Mouse (Mus musculus) heart, postnatal 0 days (tissue): ENCODE measurements around the gene Akna. TPM values are rescaled to one million over a fixed set of nuclear protein-coding genes. Genes with fewer than 3 reads are reported as not detected.

Experiments used
- ATAC-seq: fragments of 200-750 bp; cut with Nextera tagmentation; 2 replicates; pipeline ENCODE4 v1.8.0; 2017; ENCODE audit warnings: low read depth, moderate number of reproducible peaks, moderate library complexity; ENCODE audit not compliant: insufficient read depth
- DNase-seq: peaks from one replicate; pipeline ENCODE4 v3.0.0-alpha.2; 2016; ENCODE audit warnings: low spot score
- H3K27ac ChIP-seq: fragments of 300-500 bp; sonication (generic); 2 replicates; pipeline ENCODE4 v1.5.1; 2014; ENCODE audit warnings: low read depth, mild to moderate bottlenecking
- H3K27me3 ChIP-seq: fragments of 300-500 bp; sonication (generic); 2 replicates; pipeline ENCODE4 v1.6.1; 2014; ENCODE audit warnings: low read length, mixed read lengths; ENCODE audit not compliant: control insufficient read depth, insufficient read depth
- H3K36me3 ChIP-seq: fragments of 300-500 bp; sonication (generic); replicated peaks from 2 replicates; pipeline ENCODE4 v1.6.1; 2014; ENCODE audit warnings: low read length, mixed read lengths; ENCODE audit not compliant: control insufficient read depth, insufficient read depth
- H3K4me1 ChIP-seq: fragments of 300-500 bp; sonication (generic); 2 replicates; pipeline ENCODE4 v1.6.1; 2014; ENCODE audit warnings: antibody characterized with exemption; ENCODE audit not compliant: control insufficient read depth, insufficient read depth
- H3K4me2 ChIP-seq: fragments of 300-500 bp; sonication (generic); 2 replicates; pipeline ENCODE4 v1.6.1; 2014; ENCODE audit warnings: low read depth, mild to moderate bottlenecking, low read length, moderate library complexity
- H3K4me3 ChIP-seq: fragments of 300-500 bp; sonication (generic); 2 replicates; pipeline ENCODE4 v1.5.1; 2014; ENCODE audit warnings: low read depth, low read length
- H3K9ac ChIP-seq: fragments of 300-500 bp; sonication (generic); replicated peaks from 2 replicates; pipeline ENCODE4 v1.6.1; 2014; ENCODE audit warnings: low read depth, low read length, mixed read lengths
- H3K9me3 ChIP-seq: fragments of 300-500 bp; sonication (generic); replicated peaks from 2 replicates; pipeline ENCODE4 v1.6.1; 2016; ENCODE audit warnings: low read length; ENCODE audit not compliant: control insufficient read depth
- CTCF ChIP-seq: IDR thresholded peaks from 2 replicates; pipeline ENCODE4 v1.5.1; 2016; ENCODE audit warnings: antibody characterized with exemption, control low read depth, low read depth
- EP300 ChIP-seq: IDR thresholded peaks from 2 replicates; pipeline ENCODE4 v1.6.1; 2016; ENCODE audit warnings: antibody characterized with exemption, low read depth
- WGBS: fragments of 180-500 bp; shearing (Covaris S2); extraction: QIAGEN DNeasy Blood & Tissue Kit; methylation state at CpG from one replicate; pipeline ENCODE4 v1.1.7; 2014; 5-methylcytosine and 5-hydroxymethylcytosine counted together
- polyA plus RNA-seq: library from polyadenylated mRNA; unstranded; fragments of >200 nt; fragmentation: Nextera tagmentation; extraction: Ambion mirVana; gene quantifications from 2 replicates; pipeline ENCODE4 v1.2.1, GENCODE M21; 2015
- total RNA-seq: library from RNA; depleted of rRNA; stranded (reverse); fragments of >200 nt; gene quantifications from 2 replicates; pipeline ENCODE4 v1.2.3, GENCODE M21; 2014; ENCODE audit warnings: low replicate concordance

Akna gene
- total and polyA plus RNA-seq, 2 experiments from 2014 or later = 1.4 to 5.5 TPM

DNA sequence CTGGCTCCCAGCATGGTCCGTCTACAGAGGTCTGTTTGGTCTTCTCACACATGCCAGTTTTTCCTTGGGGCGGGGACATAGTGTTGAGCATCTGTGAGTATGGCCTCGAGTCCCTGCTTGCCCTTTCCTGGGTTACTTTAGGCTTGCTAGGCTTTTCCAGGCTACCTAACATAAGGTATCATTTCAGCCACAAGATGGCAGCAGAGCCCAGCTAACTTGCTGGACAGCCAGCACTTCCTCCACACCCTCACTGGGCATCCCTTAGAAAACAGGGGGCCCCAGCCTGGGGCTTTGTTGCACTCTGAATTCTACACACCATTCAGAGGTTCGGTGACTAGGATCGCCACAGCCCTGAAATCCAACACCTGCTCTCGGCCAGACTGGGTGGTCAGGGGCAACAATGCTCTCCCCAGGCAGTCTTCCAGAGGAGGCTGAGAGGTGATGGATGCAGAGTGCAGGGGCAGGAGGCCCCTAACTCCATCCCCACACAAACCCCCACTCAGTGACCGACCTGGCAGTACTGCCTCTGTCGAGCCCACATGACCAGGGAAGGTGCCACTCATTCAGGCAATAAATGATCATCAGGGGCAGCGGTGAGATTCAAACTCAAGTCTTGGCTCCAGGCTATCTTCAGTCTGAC is 14.3 kb upstream of the Akna start:
- H3K9ac ChIP-seq = no peak overlapping the region
- no peak overlapping the region for H3K4me3 ChIP-seq
- peaks cover 6% of the 10 kb centered on the region; the same call in 1 of the 2 replicates for H3K27me3 ChIP-seq
- ATAC-seq (peak; percentile 50), DNase-seq (peak; percentile 66)
- TF ChIP-seq CTCF (peak; percentile 83), EP300 (no peak)
- no peaks in the 10 kb centered on the region for H3K4me1 ChIP-seq
- no peak overlapping the region for H3K4me2 ChIP-seq
- WGBS = 19% methylated on average over 9 of the region's 9 CpGs
- no peaks in the 10 kb centered on the region for H3K9me3 ChIP-seq
- no peak overlapping the region for H3K27ac ChIP-seq
- H3K36me3 ChIP-seq = no peaks in the 10 kb centered on the region

DNA sequence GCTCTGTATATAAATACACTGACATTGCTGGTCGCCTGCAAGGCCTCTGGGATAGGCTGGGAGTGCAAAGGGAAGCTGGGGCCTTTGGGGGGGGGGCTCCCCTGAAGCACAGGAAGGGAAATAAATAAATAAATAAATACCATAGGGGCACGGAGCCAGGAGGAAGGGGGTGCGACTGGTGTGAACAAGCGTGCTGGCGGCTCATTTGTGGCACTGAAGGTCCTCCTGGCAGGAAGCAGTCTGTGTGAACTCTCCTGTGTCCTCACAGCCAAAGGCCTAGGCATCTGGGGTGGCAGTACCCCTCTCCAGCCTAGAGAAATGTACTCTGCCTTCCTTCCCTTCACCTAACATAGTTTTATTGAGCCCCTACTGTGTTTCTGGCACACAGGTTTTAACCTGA is 11.8 kb upstream of the Akna start:
- no peak overlapping the region for H3K9ac ChIP-seq
- H3K9me3 ChIP-seq = no peaks in the 10 kb centered on the region
- no peak overlapping the region for H3K4me3 ChIP-seq
- 53% methylated on average over 5 of the region's 5 CpGs for WGBS
- no peak overlapping the region for H3K4me2 ChIP-seq
- no peak for TF ChIP-seq EP300
- TF ChIP-seq CTCF = no peak
- H3K27me3 ChIP-seq = peaks cover 7% of the 10 kb centered on the region; the same call in 1 of the 2 replicates
- no peak for ATAC-seq
- H3K4me1 ChIP-seq = peaks cover 5% of the 10 kb centered on the region; the same call in 1 of the 2 replicates
- no peak overlapping the region for H3K27ac ChIP-seq
- H3K36me3 ChIP-seq = no peaks in the 10 kb centered on the region
- DNase-seq = no peak

DNA sequence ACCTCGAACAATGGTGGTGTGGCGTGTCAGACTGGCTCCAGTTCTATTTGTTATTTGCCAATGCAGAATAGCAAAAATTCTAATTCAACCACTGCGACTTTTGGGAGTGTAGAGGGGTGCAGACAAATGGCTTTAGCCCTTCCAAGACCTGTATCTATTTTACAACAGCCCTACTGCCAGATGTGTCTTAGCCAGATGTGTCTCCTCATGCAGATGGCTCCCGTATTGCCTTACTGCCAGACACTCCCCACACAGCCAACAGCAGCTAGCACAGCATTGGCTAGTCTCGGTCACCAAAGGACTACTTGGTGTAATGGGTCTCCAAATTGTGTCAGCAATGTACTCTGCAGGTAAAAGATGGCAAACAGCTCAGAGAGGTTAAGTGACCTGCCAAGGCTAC is 8.1 kb upstream of the Akna start:
- Histone ChIP-seq H3K4me2 (no peak overlapping the region), H3K36me3 (no peaks in the 10 kb centered on the region), H3K9ac (no peak overlapping the region), H3K4me3 (no peak overlapping the region), H3K27ac (no peak overlapping the region), H3K27me3 (0 out of 2 replicates have a peak, but pooled peaks cover 3% of the 10 kb centered on the region), H3K9me3 (no peaks in the 10 kb centered on the region), H3K4me1 (peaks cover 7% of the 10 kb centered on the region; the same call in 1 of the 2 replicates)
- no peak for DNase-seq
- WGBS = 58% methylated on average over 5 of the region's 5 CpGs
- no peak for ATAC-seq
- TF ChIP-seq EP300 (no peak), CTCF (no peak)

GRCm38 (mm10) chr4:63410583-63410934 is 7.4 kb upstream of the Akna start:
- Histone ChIP-seq H3K4me1 (peaks cover 7% of the 10 kb centered on the region; the same call in 1 of the 2 replicates), H3K9ac (no peak overlapping the region), H3K27me3 (0 out of 2 replicates have a peak, but pooled peaks cover 3% of the 10 kb centered on the region), H3K4me3 (peak overlapping the region; percentile 53), H3K36me3 (no peaks in the 10 kb centered on the region), H3K27ac (no peak overlapping the region), H3K4me2 (peak overlapping the region; percentile 91), H3K9me3 (no peaks in the 10 kb centered on the region)
- 0% methylated on average over 19 of the region's 19 CpGs for WGBS
- DNase-seq (peak; percentile 93), ATAC-seq (peak; percentile 90)
- TF ChIP-seq CTCF (no peak), EP300 (no peak)

DNA sequence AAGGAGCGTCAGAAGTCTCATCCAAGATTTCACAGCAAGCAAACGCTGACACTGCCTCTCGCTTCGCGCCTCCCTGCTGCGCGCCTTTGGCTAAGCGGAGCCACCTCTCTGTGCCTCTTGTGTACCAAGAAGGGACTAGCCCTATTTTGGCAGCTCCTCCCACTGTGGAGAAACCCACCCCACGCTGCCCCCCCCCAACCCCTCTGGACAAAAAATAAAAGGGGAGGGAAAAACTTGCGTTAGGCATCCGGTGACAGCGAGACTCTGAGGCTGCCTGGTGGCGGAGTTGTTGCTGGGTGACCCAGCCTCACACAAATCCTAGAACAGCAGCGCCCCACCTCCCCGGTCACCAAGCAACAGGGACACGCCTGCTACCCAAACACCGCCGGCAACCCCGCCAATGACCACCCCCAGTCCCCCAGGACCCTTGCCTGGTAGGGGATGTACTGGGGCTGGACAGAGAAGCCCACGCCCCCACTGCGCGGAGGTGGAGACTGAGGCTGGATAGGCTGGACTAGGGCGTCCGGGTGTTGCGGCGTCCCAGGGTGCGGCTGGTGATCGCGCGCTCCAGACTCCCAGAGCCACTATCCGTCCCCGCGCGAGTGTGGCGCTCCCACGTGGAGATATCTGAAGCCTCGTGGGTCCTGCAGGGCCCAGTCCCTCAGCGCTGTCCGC is 6.9 kb upstream of the Akna start:
- Histone ChIP-seq H3K4me1 (peaks cover 9% of the 10 kb centered on the region; the same call in 1 of the 2 replicates), H3K4me3 (peak overlapping the region; percentile 53), H3K4me2 (peak overlapping the region; percentile 91), H3K36me3 (no peaks in the 10 kb centered on the region), H3K27me3 (0 out of 2 replicates have a peak, but pooled peaks cover 3% of the 10 kb centered on the region), H3K9me3 (no peaks in the 10 kb centered on the region), H3K9ac (no peak overlapping the region), H3K27ac (peak overlapping the region; percentile 2; the same call in 1 of the 2 replicates)
- TF ChIP-seq CTCF (no peak), EP300 (no peak)
- ATAC-seq (peak; percentile 52), DNase-seq (no peak)
- WGBS = under 1% methylated on average over 39 of the region's 39 CpGs
